Mouse (Mus musculus) brain, embryonic 18.5 days (tissue): ENCODE measurements around the gene Efna3.

Experiments
- DNase-seq: peaks from one replicate; pipeline ENCODE4 v3.0.0-alpha.2; 2012; ENCODE audit warnings: low read depth, low spot score

Efna3 gene

DNA sequence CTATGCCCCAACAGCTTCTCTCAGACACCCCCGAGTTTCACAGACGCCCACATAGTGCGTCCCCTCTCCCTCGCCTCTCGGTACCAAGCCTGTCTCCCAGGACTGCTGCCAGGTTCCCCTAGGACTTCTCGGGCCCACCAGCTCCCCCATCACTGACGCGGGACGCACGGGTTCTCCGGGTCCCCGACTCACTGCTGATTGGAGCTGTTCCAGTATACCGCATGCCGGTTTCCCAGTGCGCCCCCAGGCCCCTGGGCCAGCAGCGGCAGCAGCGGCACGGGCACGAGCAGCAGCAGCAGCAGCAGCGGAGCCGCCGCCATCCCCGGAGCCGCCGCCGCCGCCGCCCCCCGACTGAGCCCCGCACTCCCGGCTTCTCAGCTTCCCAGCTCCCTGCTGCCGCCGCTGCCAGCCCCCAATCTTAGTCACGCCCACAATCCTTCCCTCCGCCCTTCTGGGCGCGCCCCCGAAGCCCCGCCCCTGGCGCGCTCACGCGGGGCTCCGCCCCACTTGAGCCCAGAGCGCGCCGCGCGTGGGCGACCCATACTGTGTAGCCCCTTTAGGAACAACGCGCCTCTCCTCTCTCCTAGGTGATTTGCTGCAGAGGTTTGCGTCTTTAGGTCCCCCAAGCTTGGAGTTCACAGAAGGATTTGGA lies at the start of gene Efna3:
TSS of gene Efna3 (minus strand) at position 452 of the 652 bp plus-strand sequence.
- DNase-seq: peak; percentile 81

DNA sequence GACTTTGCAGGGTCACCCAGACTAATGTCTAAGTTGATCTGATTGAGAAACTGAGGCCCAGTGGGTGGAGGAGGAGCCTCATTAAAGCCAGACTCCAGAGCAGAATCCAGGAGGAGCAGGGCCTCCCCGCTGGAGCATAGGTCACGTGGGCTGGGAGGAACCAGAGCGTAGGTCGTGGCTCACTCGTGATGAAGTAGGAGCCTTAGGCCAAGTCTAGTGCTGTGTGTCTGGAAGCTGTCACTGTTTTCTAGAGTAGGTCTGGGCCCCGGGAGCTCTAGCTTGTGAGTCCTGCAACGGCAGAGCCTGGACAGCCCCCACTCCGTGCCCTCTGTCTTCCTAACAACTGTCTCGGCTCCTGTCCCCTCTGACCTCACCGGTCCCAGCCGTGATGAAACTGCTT lies 44.6 kb upstream of the Efna3 start:
- DNase-seq: no peak

DNA sequence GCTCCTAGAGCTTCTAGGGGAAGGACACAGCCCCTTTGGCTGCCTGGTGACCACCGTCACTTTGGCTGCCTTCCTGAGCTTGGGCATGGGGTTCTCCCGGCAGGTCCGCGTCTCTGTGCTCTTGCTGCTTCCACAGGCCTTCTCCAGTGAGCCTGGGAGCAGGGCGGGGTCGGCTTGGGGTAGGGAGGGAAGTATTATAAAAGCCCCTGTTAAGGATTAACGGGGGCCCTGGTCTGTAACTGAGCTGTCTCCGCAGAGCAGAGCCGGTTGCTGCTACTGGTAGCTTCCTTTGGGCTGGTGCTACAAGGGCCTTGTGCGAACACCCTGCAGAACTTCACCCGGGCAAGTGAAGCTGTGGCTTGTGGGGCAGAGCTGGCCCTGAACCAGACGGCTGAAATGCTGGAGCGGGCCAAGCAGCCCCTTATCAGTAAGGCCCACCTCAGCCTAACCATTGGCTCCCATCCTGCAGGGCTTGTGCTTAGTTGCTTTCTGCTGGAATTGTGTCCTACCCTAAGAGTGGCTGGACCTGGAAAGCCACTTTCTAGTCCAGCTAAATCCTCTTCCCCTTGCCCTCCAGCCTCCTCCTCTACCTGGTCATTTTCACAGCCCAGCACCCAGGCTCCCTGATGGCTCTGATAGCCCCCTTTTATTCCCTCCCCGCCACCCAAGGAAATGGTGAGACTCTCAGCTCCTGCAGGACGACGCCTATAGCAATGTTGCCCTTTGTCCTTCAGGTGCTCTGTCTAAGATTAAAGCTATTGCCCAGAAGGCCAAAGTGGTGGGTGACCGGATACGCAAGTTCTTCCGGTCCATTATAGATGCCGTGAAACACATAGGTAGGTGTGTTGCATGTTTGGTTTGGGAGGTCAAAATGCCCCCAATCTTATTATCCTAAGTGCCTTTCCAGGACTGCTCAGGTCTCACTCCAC lies 43.0 kb upstream of the Efna3 start:
- no peak for DNase-seq

DNA sequence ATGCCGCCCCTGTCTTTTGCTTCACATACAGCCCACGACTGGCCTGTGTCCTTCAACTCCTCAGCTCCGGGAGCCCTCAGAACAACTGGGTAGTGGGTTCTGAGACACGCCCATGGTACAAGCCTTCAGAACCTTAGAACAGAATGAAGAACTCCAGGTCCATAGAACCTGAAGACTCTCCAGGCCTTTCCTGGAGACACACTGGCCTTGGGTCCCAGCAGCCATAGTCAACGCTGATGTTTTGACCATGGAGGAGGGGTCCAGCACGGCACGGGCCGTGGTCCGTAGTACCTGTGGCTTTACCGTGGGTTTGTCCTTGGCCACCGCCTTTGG lies 42.4 kb upstream of the Efna3 start, which contains the start of gene Dcst1:
TSS of gene Dcst1 (minus strand) at position 101 of the 333 bp plus-strand sequence.
- DNase-seq: no peak

DNA sequence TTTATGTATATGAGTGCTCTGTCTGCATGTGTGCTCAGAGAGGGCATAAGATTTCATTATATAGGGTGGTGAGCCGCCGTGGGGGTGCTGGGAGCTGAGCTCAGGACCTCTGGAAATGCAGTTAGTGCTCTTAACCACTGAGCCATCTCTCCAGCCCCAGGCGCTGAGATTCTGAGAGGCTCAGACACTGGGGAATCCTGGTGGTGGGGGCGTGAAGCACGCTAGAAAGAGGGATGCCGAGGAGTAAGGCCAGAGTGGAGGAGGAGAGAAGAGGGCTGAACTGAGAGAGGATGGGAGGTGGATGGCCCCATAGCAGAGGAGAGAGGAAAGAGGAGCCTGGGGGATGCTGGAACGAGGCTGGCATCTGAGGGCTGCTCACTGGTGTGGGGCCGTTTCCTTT lies 41.9 kb upstream of the Efna3 start:
- no peak for DNase-seq

DNA sequence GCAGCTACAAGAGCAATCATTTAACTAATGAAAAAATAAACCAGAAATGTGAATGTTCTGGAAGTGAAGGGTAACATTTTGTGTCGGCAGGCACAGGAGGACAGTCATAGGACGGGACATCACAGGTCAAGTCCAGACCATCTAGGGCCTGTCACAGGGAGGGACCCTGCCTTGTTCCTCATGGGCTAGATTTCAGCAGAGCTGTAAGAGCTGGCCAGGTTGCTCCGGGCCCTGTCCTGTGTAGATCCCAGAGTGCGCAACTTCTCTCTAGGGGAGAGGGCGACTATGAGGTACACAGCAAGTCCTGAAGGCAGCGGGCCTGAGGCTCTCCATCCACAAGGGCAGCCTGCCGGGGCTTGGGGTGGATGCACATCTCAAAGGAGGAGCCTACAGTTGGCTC lies 38.9 kb upstream of the Efna3 start, which contains the start of gene Dcst2:
TSS of gene Dcst2 (plus strand) at position 301 of the 400 bp plus-strand sequence.
- DNase-seq: no peak

DNA sequence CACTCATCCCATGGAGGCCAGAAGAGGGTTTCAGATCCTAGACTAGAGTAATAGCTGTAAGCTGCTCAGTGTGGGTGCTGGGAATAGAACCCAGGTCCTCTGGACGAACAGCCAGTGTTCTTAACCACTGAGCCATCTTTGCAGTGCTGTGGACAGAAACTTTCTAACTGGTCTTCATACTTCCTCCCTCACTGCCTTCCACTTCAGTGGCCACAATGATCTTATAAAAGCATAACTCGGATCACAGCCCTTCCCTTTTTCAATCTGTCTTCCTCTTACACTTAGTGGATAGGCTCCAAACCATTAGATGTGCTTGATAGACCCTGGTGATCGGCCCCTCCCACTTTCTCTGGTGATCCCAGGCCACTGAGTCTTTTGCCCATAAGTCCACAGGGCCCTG lies 37.5 kb upstream of the Efna3 start:
- DNase-seq: no peak

DNA sequence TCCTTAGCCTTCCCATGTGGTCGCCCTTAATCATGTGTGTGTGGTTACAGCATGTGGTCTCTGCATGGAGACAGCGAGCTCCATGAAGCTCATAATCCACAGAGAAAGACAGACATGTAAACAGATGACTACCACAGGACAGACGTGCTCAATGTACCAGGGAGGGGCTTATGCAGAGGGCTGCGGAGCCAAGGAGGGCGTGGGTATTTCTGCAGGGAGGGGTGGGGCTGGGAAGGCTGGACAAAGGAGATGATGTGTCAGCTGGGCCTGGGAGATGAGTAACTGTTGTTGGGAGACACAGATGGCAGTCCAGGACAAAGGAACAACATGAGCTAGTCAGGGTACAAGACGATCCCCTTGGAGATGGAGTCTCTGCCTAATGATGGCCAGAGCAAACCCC lies 36.9 kb upstream of the Efna3 start:
- DNase-seq: no peak

DNA sequence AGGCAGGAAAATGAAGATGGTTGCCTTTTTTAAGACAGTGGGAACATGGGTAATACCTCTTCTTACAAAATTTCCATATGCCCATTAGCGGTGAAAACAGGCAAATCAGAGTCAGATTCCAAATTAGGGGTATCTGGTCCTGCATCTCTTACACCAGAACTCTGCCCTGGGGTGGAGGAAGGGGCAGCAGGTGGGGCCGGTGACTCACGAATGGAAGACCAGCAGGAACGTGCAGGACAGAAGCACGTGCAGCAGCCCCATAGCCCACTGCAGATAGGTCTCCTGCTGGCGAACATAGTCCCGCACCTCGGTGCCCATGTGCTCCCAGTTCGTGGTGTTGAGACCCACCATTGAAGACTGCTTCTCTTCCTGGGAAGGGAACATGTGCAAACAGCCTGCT lies 33.3 kb upstream of the Efna3 start:
- DNase-seq: no peak

DNA sequence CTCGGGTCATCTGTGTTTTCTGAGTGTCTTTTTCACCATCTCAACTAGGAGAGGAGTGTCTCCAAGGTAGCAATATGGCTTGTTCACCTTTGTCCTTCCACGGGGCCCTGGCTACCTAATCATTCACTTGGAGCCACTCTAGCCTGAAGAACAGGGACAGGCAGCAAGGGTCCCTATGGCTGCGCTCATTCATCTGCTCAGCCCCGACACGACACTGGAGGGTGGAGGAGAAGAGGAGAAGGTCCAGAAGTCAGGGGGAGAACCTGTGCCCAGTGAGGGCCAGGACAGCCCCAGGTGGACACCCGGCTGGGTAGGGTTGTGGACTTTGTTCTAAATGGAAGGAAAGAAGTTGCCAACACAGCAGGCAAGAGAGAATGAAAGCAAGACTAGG lies 32.7 kb upstream of the Efna3 start:
- no peak for DNase-seq

DNA sequence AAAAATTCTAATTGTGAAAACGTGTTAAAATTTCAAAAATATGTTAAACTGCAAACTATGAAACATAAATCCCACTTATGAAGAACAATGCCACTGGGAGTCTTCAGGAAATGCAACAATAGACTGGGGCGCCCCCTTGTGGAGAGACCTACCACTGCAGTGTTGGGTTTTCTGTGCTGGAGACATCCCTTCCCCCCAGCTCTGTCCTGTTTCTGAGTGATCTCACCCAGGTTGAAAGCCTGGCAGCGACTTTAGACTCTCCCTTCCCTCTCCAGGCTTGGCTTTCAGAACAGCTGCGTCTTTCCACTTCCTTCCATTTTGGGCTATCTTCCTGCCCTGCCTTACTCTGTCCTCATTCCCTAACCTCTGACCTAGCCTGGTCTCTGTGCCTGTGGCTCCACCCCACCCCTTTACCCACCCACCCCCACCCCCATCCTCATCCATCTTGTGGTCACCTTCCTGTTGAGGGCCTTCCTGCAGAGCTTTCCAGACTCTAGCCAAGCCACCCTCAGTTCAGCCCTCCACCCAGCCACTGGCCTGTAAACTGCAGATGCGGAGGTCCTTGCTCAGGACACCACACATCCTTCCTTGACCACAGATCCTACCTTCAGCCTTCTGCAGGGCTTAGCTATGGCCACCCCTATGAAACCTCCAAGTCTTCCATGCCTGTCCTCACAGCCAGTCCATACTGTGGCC lies 32.2 kb upstream of the Efna3 start:
- no peak for DNase-seq

DNA sequence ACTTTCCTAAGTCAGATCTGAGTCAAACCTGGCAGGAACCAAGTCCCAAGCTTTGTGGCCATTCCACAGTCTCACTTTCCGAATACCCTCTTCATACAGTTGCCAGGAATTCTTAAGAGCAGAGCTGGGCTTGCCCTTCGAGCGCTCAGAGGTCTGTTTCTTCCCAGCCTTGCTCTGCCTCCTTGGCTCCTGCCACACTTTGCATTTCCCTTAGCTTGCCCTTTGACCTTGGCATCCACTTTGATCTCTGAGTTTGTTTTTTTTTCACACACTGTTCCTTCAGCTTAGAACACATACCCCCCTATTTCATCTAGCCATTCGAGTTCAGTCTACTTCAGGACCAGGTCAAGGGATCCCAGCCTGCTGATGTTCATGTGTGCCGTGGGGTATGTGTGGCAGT lies 28.5 kb upstream of the Efna3 start:
- DNase-seq: no peak

DNA sequence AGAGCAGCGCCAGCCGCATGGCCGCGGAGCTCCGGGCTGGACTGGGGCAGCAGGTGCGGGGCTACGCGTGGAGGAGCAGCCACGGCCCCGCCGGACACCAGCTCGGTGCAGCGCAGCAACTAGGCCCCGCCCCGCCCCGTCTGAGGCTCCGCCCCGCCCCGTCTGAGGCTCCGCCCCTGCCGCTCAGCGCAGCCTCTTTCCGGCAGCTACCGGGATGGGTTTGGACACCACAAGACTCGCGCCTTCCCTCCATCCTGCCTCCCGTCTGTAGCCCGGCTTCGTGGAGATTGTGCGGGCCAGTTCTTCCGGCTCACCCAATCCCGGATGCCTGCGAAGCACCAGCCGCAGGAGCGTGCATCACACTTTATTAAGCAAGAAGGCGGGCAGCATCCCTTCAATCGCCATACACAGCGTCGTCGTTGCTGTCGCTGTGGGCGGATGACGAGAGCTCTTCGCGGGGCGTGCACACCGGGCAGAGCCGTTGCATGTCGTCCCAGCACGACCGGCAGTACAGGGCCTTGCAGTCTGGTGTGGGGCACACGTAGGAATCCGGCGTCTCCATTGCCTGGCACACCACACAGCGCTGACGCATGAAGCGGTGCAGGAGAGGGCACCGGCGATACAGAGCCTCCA lies 27.2 kb upstream of the Efna3 start, which contains the start of gene Adam15:
TSS of gene Adam15 (minus strand) at position 128 of the 633 bp plus-strand sequence.
- DNase-seq: no peak

DNA sequence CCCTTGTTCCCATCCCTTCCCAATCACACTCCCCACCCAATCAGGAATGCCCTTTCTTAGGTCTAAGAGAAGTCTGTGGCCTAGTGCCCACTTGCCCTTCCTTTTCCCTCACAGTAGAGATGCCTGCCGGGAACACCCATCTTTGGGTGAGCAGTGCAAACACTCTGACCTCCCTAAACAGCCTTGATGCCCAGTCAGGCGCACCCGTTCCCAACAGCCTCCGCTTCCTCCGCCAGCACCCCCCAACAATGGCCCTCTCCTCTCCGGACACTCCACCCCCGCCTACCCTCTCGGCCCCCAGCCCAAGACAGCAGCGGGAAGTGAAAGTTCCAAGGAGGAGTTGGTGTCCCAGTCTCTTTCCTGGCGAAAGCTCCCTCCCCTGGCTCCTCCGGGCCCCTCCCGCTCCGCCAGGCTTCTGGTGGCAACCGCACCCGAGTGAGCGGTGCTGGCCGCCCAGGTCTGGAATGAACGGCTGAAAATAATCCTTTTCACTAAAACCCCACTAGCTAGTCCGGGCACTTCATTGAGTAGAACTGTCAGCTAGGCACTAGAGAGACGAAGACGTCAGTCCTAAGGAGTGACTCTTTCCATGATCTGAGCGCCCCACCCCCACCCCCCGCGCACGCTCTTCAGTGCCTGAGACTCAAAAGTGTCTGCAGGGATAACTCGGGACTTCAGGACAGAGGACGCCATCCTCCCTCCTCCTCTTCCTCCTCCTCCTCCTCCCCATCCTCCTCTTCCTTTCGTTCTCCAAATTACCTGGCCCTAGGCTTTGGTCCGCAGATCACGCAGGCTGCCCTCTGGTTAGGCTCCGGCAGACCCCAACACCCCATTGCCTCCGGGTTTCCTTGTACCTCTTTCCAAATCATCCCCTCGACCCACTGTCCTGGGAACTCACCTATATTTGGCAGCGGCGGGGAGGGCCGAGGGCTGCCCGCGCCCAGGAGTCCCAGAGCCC lies 26.4 kb upstream of the Efna3 start:
- DNase-seq: no peak

DNA sequence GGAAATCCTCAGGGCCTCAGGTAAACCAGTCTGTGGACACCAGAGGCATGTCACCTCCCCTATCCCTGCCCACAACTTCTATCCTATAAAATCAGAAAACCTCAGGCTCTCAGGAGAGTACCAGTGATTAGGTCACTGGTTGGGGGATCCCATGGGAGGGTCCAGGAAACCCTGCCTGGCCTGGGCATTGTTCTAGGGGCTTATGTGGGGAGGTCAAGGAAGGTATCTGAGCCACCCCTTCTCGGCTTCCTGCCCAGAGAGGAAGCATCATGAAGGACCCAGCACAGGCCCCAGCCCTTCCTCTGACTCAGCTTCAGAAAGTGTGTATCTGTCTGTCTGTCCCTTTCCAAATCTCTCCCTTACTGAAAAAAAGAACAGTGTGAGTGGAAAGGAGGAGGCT lies 25.2 kb upstream of the Efna3 start:
- no peak for DNase-seq

DNA sequence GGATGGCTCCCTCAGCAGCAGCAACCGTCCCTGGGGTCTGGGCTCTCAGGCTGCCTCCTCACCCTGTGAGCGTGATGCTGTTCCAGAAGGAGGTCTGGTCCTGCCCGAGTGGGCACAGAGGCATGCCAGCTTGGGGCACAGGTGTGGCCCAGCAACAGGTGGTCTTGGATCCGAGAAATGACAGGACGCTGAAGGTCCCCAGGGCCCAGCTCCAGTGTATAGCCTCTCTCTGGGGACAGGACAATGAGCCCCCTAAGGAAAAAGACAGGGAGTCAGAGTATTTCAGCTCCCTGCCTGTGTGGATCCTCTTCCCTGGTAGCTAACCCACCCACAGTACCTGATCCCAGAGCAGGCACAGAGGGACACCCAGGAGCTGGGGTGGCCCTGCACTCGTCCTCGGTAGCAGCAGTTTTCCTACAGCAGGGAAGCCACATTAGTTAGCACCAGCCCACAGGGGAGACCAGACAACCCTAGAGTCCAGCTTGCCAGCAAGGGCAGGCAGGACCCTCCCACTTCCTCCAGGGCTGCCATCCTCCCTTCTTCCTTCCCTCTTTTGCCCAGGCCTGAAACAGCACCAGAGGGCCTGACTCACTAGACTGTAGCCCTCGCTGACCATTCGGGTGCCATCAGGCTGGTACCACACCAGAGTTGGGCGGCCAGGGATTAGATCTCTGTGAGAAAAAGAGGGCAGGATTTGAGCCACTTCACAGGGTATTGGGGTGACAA lies 24.2 kb upstream of the Efna3 start:
- DNase-seq: no peak

DNA sequence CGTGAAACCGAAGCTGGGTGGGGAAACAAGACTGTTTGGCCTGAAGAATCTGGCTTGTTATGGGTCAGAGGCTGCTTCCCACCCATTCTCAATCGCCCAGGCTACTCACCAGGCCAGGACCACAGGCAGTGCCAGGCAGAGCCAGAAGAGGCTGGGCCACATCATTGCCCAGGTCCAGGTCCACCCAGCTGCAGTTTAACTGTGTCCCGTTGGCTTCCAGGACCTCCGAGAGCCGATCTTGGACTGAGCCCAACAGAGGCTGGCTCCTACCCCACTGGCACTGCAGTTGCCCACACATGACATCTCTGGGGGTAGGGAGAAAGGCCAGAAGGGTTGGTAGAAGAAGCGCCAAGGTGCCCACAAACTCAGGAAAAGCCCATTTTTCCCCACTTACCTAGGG lies 20.5 kb upstream of the Efna3 start:
- DNase-seq: no peak

DNA sequence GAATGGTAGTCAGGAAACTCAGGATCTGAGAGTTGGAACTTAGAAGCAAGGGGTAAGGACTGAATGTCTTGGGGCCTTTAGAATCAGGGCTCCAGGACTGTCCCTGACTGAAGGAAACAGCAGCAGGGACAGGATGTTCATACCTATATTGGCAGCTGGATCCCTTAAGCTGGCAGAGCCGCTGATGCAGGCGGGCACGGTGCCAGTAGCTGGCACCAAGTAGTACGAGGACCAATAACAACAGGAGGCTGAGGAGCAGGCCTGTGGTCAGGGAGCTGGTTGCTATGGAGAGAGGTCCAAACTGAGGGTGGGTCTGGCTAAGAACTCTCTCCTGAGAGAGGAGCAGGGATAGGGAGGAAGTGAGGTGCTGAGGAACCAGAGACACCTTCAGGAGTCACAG lies 19.0 kb upstream of the Efna3 start:
- DNase-seq: no peak

DNA sequence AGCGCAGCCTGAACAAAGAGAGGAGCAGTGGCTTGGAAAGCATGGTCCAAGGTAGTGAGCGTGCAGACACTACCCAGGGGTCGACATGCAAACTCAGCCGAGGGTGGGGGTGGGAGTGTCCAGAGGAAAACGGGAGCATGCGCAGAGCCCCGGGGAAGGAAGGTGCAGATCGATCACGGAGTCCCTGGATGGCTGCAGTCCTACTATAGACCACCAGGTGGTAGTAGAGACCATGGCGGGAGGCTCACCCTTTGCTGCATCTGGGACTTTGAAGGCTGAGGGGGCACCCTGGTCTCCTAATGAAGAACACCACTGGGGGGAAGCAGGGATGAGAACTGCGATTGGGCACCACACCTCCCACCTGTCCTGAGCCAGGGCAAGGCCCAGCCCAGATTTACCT lies 17.7 kb upstream of the Efna3 start:
- DNase-seq: no peak

DNA sequence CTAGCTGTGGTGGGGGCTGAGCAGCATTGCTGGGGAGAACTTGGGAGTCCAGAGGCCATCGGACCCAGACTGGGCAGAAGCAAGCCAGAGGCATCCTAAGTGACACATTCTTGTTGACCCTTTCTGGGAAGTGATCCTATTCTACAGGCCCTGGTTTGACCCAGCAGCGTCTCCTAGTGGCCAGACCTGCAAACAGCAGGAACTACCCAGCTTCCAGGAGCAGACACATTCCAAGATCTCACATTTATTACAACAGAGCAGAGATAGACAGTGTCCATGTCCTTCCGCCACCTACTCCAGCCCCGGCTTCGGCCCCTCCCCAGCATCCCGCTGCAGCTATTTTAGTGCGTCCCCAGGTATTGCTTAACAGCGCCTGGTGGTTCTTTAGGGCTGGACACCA lies 16.7 kb upstream of the Efna3 start:
- DNase-seq: no peak
